Comparison of ENCODE assay signal across 8 mouse cellular contexts in the genomic region with DNA sequence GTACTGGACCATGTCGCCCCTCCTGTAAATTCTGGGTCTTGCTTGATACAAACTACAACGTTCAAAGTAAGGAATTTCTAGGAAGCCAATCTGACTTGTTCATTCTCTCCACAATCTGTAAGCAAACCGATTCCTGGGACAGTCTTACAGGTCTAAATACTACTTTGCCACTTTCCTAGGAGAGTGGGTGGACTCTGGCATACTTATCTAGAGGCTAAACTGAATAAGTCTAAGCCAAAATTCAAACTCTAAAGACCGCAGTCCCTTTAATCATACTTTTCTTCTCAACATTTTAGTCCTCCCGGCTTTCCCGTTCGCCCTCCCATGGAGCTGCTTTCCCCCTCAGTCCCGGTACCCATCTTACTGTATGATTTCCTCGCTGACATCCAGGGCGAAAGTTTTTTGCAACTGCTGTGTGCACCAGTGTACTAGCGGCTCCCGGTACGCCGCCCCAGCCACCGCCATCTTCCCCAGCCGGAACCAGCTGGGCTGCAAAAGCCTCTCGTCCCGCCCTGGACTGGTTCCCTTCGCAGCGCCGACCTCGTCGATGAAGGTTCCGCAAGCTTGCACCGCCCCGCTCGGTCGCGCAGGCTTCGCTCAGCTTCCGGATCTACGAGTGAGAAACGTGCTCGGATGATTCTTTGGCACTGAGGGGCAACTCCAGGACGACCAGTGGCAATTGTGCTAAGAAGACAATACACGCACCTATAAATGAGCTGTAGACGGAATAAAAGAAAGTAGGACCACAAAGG. TPM values are rescaled to one million over a fixed set of nuclear protein-coding genes. Genes with fewer than 3 reads are reported as not detected.
DNase-seq lines count a peak whose midpoint lies in the region; ATAC-seq lines count a peak whose summit lies in the region.

No protein-coding gene starts in this region.

- peak overlapping the region; percentile 77 for H3K9ac ChIP-seq in intestine, embryonic 14.5 days (ENCODE audit: low read length)

- peaks cover 9% of the 10 kb centered on the region for H3K36me3 ChIP-seq in intestine, embryonic 14.5 days (ENCODE audit: control insufficient read depth, insufficient read depth, low read length)

- peak overlapping the region; percentile 75 for H3K4me3 ChIP-seq in intestine, embryonic 14.5 days (ENCODE audit: low read depth, low read length)

- ATAC-seq in intestine, embryonic 14.5 days (replicated peaks; ENCODE audit: low FRiP score, low TSS enrichment, low read depth), result peak; percentile 94

- H3K27me3 ChIP-seq in intestine, embryonic 14.5 days (replicated peaks; ENCODE audit: control insufficient read depth, insufficient read depth, low read length), result no peaks in the 10 kb centered on the region

- H3K27ac ChIP-seq in intestine, embryonic 14.5 days (ENCODE audit: low read depth), result peak overlapping the region; percentile 62

- H3K9me3 ChIP-seq in intestine, embryonic 14.5 days (ENCODE audit: control insufficient read depth, low read length), result no peaks in the 10 kb centered on the region

- H3K4me2 ChIP-seq in intestine, embryonic 14.5 days (ENCODE audit: low read length), result peak overlapping the region; percentile 82

- WGBS in intestine, embryonic 14.5 days, result under 1% methylated on average over 37 of the region's 37 CpGs

- peaks cover 4% of the 10 kb centered on the region for H3K4me1 ChIP-seq in intestine, embryonic 14.5 days (replicated peaks; ENCODE audit: control insufficient read depth, insufficient read depth, low read length)

- DNase-seq in adipocyte (ENCODE audit: low spot score), result peak; percentile 88
- peak; percentile 97 for DNase-seq in embryo, embryonic 10 days (ENCODE audit: low spot score)
- DNase-seq in gastrocnemius, postnatal 10 days, result peak; percentile 91
- DNase-seq in intestine, embryonic 14.5 days (ENCODE audit: low spot score), result peak; percentile 93
- peak; percentile 89 to 90 for DNase-seq in left cerebral cortex, postnatal 14 days (ENCODE audit: low spot score in 2 of 2)
- peak; percentile 90 for DNase-seq in mesoderm, embryonic 11.5 days (ENCODE audit: low read depth, low spot score)
- DNase-seq in right cerebral cortex, postnatal 36 days (ENCODE audit: low spot score in 2 of 2), result peak; percentile 77 to 78
- peak; percentile 89 for DNase-seq in yolk sac, embryonic 10.5 days (ENCODE audit: low spot score)

- intact Hi-C loops in left cerebral cortex, postnatal 14 days (cut with DNase I), result no loop called here

RNA-seq across cellular contexts. Expression of gene Pclaf, which starts 5.3 kb away (rescaled TPM):
- 10 to 100 TPM in 1 of 2 experiments, 1 to 10 TPM in 1; 9.2 to 10.9 TPM for total RNA-seq in gastrocnemius, postnatal 10 days (2021)
- polyA plus RNA-seq in intestine, embryonic 14.5 days (2014; fragmentation: Nextera tagmentation; extraction: Ambion mirVana), result 159 and 175 TPM in 2 replicates
- total RNA-seq in left cerebral cortex, postnatal 14 days (2021), result 1 to 10 TPM in 1 of 2 experiments, under 1 TPM in 1; 0.66 to 1.2 TPM

RNA-seq across cellular contexts. Expression of gene Trip4, which starts 23.9 kb away (rescaled TPM):
- 10 to 100 TPM; 18.0 to 18.3 TPM for total RNA-seq in gastrocnemius, postnatal 10 days (2021)
- 25.9 and 32.0 TPM in 2 replicates for polyA plus RNA-seq in intestine, embryonic 14.5 days (2014; fragmentation: Nextera tagmentation; extraction: Ambion mirVana)
- total RNA-seq in left cerebral cortex, postnatal 14 days (2021), result 10 to 100 TPM; 33.4 to 35.6 TPM

RNA-seq across cellular contexts. Expression of gene Csnk1g1, which starts 24.0 kb away (rescaled TPM):
- total RNA-seq in gastrocnemius, postnatal 10 days (2021), result 10 to 100 TPM in 1 of 2 experiments, 1 to 10 TPM in 1; 7.2 to 12.4 TPM
- polyA plus RNA-seq in intestine, embryonic 14.5 days (2014; fragmentation: Nextera tagmentation; extraction: Ambion mirVana), result 17.9 and 18.6 TPM in 2 replicates
- total RNA-seq in left cerebral cortex, postnatal 14 days (2021), result 10 to 100 TPM; 41.4 to 47.4 TPM

RNA-seq across cellular contexts. Expression of gene Zfp609, which starts 57.4 kb away (rescaled TPM):
- 10 to 100 TPM; 23.0 to 28.2 TPM for total RNA-seq in gastrocnemius, postnatal 10 days (2021)
- 7.8 and 7.9 TPM in 2 replicates for polyA plus RNA-seq in intestine, embryonic 14.5 days (2014; fragmentation: Nextera tagmentation; extraction: Ambion mirVana)
- 10 to 100 TPM; 38.1 to 38.4 TPM for total RNA-seq in left cerebral cortex, postnatal 14 days (2021)

Comparison
In these comparisons a context has a peak if more than half of its experiments do, and no peak if none do; other contexts are left out.
1. Peak in every context shown above with its lines: DNase-seq, ATAC-seq, H3K4me3 ChIP-seq and H3K27ac ChIP-seq.
2. RNA of gene Pclaf, which starts 5.3 kb away (total RNA-seq): 9.2 to 10.9 TPM in gastrocnemius, postnatal 10 days; 0.66 to 1.2 TPM in left cerebral cortex, postnatal 14 days; every median in the first group is over 4 times any median in the second.